Mouse (Mus musculus): ENCODE measurements around the gene Olfr705. TPM values are rescaled to one million over a fixed set of nuclear protein-coding genes. Genes with fewer than 3 reads are reported as not detected.
"Not testable (repeated sequence)": the region's sequence is repeated elsewhere in the genome, so short reads cannot be mapped to it uniquely, and the experiment has no call there.

The Olfr705 gene
- not detected for total RNA-seq (2022)

DNA sequence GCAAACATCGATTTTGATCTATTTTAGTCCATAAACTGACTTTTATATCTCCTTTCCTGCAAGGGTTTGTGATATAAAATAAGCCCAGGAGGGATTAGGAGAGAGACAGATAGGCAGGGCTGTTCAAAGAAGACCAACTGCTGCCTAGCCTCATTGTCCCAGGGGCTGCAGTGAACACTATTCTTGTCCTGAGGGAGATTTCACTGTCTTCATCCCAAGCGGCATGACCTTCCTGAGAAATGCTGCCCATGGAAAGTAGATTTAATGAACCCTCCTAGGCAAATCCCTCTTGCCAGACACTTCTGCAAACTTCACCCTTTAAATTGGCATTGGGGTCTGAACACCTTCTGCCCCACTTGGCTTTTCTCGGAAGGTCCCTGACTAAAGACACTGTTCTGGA, at the start of gene Olfr705:
Gene Olfr705, minus strand, starts transcription at position 101 of the 400 bp plus-strand sequence.
- no peak for DNase-seq (ENCODE audit: low spot score in 2 of 2)

DNA sequence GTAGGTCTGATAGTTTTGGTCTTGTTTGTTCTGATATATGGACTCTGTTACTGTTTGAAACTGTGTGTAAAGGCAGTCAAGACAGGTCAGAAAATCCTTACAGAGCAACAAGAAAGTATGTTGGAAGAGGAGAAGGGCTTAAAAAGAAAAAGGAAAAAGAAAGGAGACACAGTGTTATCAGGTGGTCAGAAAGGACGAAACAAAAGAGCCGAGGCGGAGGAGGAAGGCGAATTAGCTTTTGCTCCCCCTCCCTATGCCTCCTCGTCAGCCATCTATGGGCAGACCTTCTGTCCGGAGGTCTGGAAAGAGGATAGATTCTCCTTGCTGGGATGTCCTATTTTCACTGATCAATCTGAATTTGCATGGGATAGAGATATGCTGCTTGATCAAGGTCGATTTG, 44.3 kb upstream of the Olfr705 start:
- not testable (repeated sequence) for DNase-seq (ENCODE audit: low spot score in 2 of 2)

DNA sequence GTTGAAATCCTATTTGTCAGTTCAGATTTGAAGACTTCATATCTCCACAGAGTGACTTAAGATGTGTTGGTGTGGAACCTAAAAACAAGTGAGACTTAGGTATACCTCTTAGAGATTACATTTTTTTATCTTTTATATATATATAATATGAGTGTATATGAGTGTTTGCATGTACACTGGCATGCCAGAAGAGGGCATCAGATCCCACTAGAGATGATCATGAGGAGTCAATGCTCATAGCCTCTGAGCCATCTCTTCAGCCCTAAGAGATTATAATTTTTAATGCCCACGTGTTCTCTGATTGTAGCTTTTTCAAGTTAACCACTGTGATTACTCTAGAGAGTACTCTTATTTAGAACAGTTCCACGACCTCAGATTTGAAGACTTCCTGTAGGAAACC, 31.0 kb upstream of the Olfr705 start, which contains the start of gene Olfr1532-ps1:
Gene Olfr1532-ps1, plus strand, starts transcription at position 326 of the 400 bp plus-strand sequence.
- no peak for DNase-seq (ENCODE audit: low spot score in 2 of 2)

DNA sequence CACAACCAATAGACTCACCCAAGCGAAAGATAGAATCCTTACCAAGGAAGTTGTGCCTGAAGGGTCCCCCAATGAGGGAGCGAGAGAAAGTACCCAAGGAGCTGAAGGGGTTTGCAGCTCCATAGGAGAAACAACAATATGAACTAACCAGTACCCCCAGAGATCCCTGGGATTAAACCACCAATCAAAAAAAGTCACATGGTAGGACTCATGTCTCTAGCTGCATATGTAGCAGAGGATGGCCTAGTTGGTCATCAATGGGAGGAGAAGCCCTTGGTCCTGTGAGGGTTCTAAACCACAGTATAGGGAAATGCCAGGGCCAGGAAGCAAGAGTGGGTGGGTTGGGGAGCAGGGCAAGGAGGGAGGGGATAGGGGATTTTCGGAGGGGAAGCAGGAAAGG, 24.4 kb upstream of the Olfr705 start, which contains the start of gene Olfr707:
Gene Olfr707, minus strand, starts transcription at position 101 of the 400 bp plus-strand sequence.
- not testable (repeated sequence) for DNase-seq (ENCODE audit: low spot score in 2 of 2)

DNA sequence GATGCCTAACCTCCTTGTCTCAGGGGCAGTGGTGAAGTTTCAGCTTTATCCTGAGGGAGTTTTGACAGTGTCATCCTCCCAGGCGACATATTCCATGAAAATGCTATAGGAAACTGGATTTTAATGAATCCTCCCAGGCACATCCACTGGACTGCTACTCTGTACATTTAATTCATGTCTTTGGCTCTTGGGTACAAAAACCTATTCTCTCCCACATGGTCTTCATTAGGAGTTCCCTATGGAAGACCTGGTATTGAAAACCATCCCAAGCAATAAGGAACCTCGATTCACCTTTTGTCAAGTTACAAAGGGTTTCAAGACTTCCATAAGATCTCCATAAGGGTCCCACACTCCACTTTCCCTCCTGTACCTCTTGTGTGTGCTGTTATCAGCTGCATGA, 11.4 kb upstream of the Olfr705 start, which contains the start of gene Olfr706:
Gene Olfr706, minus strand, starts transcription at position 101 of the 400 bp plus-strand sequence.
- DNase-seq (ENCODE audit: low spot score in 2 of 2), result no peak

DNA sequence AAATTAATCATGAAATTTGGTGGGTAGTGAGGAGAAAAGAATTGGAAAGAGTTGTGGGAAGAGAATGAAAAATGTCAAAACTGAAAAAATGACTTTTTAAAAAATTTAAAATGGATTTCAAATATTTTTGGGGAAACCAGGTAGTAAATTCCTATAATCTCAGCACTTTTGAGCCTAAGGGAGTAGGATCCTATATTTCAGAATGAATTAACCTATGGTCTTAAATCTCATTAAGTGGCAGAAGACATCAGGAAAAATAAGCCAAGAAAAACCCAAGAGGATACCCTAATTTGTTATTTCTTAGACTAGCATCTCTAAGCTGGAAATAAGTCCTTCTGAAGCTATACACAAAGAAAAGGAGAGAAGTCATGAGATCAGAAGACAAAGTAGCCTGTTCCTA, 13.8 kb downstream of the Olfr705 start, which contains the start of gene Olfr704:
Gene Olfr704, plus strand, starts transcription at position 301 of the 400 bp plus-strand sequence.
- DNase-seq (ENCODE audit: low spot score in 2 of 2), result no peak

DNA sequence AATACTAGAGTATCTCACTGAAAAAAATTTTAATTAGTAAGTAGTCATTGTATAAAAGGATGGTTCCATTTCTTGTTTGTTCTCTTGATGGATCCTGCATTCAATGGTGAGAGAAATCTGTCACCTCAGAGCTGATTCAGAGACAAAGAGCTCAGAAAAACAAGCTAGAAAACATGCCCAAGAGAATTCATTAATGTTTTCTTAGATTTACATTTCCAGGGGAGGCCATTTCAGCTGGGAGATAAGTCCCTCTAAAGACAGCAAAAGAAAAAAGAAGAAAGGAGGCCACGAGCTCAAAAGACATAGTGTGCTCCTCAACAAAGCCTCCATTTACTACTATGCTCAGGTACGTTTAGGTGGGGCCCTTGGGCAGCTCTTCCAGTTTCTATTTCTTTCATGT, 33.6 kb downstream of the Olfr705 start, which contains the start of gene Olfr703:
Gene Olfr703, plus strand, starts transcription at position 301 of the 400 bp plus-strand sequence.
- no peak for DNase-seq (ENCODE audit: low spot score in 2 of 2)

DNA sequence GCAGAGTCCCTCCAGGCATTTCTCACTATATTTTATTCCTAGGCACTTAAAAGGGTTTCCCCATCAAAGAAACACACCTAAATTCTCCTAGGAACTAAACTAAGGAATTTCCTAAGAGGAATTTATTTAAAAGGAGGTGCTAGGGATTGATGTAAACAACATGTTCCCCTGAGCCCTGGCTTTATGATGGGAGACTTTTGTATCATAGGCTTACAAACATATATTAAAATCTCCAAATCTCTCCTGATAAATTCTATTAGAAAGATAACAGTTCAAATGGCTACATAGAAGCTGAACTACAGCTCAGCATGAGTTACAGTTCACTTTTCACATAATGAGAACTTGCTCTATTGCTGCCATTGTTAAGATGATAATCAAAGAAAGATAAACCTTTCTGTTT, 42.9 kb downstream of the Olfr705 start, which contains the start of gene Olfr702:
Gene Olfr702, minus strand, starts transcription at position 101 of the 400 bp plus-strand sequence.
- DNase-seq (ENCODE audit: low spot score in 2 of 2), result no peak

Other genes with a start within 250 kb of the Olfr705 start
- not detected for gene Olfr693, start 196.3 kb downstream of the Olfr705 start, total RNA-seq (2022)
- not detected for gene Olfr694, start 185.1 kb downstream of the Olfr705 start, total RNA-seq (2022)
- not detected for gene Olfr695, start 160.5 kb downstream of the Olfr705 start, total RNA-seq (2022)
- not detected for gene Olfr697, start 134.4 kb downstream of the Olfr705 start, total RNA-seq (2022)
- gene Olfr698, start 121.5 kb downstream of the Olfr705 start, total RNA-seq (2022), result under 1 TPM in 1 of 4 experiments, not detected in 3; 0.42 TPM
- gene Olfr699, start 83.7 kb downstream of the Olfr705 start, total RNA-seq (2022), result not detected
- gene Olfr700, start 68.1 kb downstream of the Olfr705 start, total RNA-seq (2022), result not detected
- under 1 TPM in 1 of 4 experiments, not detected in 3; 0.07 TPM for gene Olfr701, start 62.8 kb downstream of the Olfr705 start, total RNA-seq (2022)
- not detected for gene Olfr702, start 43.0 kb downstream of the Olfr705 start, total RNA-seq (2022)
- gene Olfr703, start 33.5 kb downstream of the Olfr705 start, total RNA-seq (2022), result not detected
- gene Olfr704, start 13.7 kb downstream of the Olfr705 start, total RNA-seq (2022), result not detected
- gene Olfr706, start 11.3 kb upstream of the Olfr705 start, total RNA-seq (2022), result not detected
- not detected for gene Olfr707, start 24.4 kb upstream of the Olfr705 start, total RNA-seq (2022)
- not detected for gene Olfr1532-ps1, start 31.1 kb upstream of the Olfr705 start, total RNA-seq (2022)
- under 1 TPM in 1 of 4 experiments, not detected in 3; 0.14 TPM for gene Olfr709-ps1, start 55.3 kb upstream of the Olfr705 start, total RNA-seq (2022)
- not detected for gene Olfr710, start 71.4 kb upstream of the Olfr705 start, total RNA-seq (2022)
- gene Olfr6, start 87.0 kb upstream of the Olfr705 start, total RNA-seq (2022), result not detected
- gene Olfr711, start 98.6 kb upstream of the Olfr705 start, total RNA-seq (2022), result not detected
- under 1 TPM in 1 of 4 experiments, not detected in 3; 0.05 TPM for gene Olfr2, start 129.2 kb upstream of the Olfr705 start, total RNA-seq (2022)
- gene Olfr713, start 154.3 kb upstream of the Olfr705 start, total RNA-seq (2022), result not detected
- gene Olfr714, start 194.1 kb upstream of the Olfr705 start, total RNA-seq (2022), result not detected
- not detected for gene Olfr17, start 216.3 kb upstream of the Olfr705 start, total RNA-seq (2022)
- gene Olfr715b, start 233.5 kb upstream of the Olfr705 start, total RNA-seq (2022), result not detected

Data from left cerebral cortex, adult 8-10 months (tissue).